Mouse (Mus musculus) lung, embryonic 14.5 days (tissue): ENCODE measurements around the gene Fuz. TPM values are rescaled to one million over a fixed set of nuclear protein-coding genes. Genes with fewer than 3 reads are reported as not detected.

ENCODE experiments used
- ATAC-seq: fragments of 200-750 bp; cut with Nextera tagmentation; 2 replicates; pipeline ENCODE4 v1.8.0; 2017; ENCODE audit warnings: mild to moderate bottlenecking, moderate TSS enrichment, moderate library complexity; ENCODE audit not compliant: insufficient read depth
- DNase-seq: peaks from one replicate; pipeline ENCODE4 v3.0.0-alpha.2; 2015
- H3K27ac ChIP-seq: fragments of 300-500 bp; sonication (generic); 2 replicates; pipeline ENCODE4 v1.5.1; 2014; ENCODE audit warnings: low read depth, mild to moderate bottlenecking, moderate library complexity
- H3K27me3 ChIP-seq: fragments of 300-500 bp; sonication (generic); 2 replicates; pipeline ENCODE4 v1.6.1; 2014; ENCODE audit warnings: low read length, control low read depth; ENCODE audit not compliant: insufficient read depth
- H3K36me3 ChIP-seq: fragments of 300-500 bp; sonication (generic); 2 replicates; pipeline ENCODE4 v1.6.1; 2014; ENCODE audit warnings: control low read depth; ENCODE audit not compliant: insufficient read depth
- H3K4me1 ChIP-seq: fragments of 300-500 bp; sonication (generic); 2 replicates; pipeline ENCODE4 v1.6.1; 2014; ENCODE audit warnings: antibody characterized with exemption, control low read depth; ENCODE audit not compliant: insufficient read depth
- H3K4me2 ChIP-seq: fragments of 300-500 bp; sonication (generic); 2 replicates; pipeline ENCODE4 v1.6.1; 2014; ENCODE audit warnings: mild to moderate bottlenecking
- H3K4me3 ChIP-seq: fragments of 300-500 bp; sonication (generic); 2 replicates; pipeline ENCODE4 v1.5.1; 2014; ENCODE audit warnings: low read depth, low read length
- H3K9ac ChIP-seq: fragments of 300-500 bp; sonication (generic); 2 replicates; pipeline ENCODE4 v1.6.1; 2014
- H3K9me3 ChIP-seq: fragments of 300-500 bp; sonication (generic); 2 replicates; pipeline ENCODE4 v1.6.1; 2016; ENCODE audit warnings: low read depth, low read length, control low read depth
- CTCF ChIP-seq: IDR thresholded peaks from 2 replicates; pipeline ENCODE4 v1.5.1; 2016; ENCODE audit warnings: antibody characterized with exemption, low read depth
- WGBS: fragments of 180-500 bp; shearing (Covaris S2); extraction: QIAGEN DNeasy Blood & Tissue Kit; methylation state at CpG from one replicate; pipeline ENCODE4 v1.1.7; 2014; 5-methylcytosine and 5-hydroxymethylcytosine counted together
- polyA plus RNA-seq: library from polyadenylated mRNA; unstranded; fragments of >200 nt; fragmentation: Nextera tagmentation; extraction: Ambion mirVana; gene quantifications from 2 replicates; pipeline ENCODE4 v1.2.1, GENCODE M21; 2014

Fuz gene
- polyA plus RNA-seq, 1 experiment from 2014 or later, result 19.1 TPM

GRCm38 (mm10) chr7:44891611-44892010, 4.3 kb upstream of the Fuz start:
- H3K9me3 ChIP-seq, result no peaks in the 10 kb centered on the region
- TF ChIP-seq CTCF, result no peak
- H3K4me2 ChIP-seq, result peak overlapping the region; percentile 83
- H3K27me3 ChIP-seq, result no peaks in the 10 kb centered on the region
- ATAC-seq, result no peak
- H3K36me3 ChIP-seq, result peaks cover 27% of the 10 kb centered on the region
- peak overlapping the region; percentile 82 for H3K4me3 ChIP-seq
- H3K9ac ChIP-seq, result peak overlapping the region; percentile 86
- 12% methylated on average over 6 of the region's 6 CpGs for WGBS
- H3K27ac ChIP-seq, result peak overlapping the region; percentile 93; the same call in 1 of the 2 replicates
- peaks cover 19% of the 10 kb centered on the region for H3K4me1 ChIP-seq
- DNase-seq, result no peak

- peak; percentile 78 for ATAC-seq
Measured at GRCm38 (mm10) chr7:44892276-44892921, 3.5 kb upstream of the Fuz start, which contains the start of gene Med25. Gene Med25, minus strand, starts transcription at chr7:44892712.

GRCm38 (mm10) chr7:44893197-44893596, 2.7 kb upstream of the Fuz start:
- H3K27ac ChIP-seq, result peak overlapping the region; percentile 93
- no peak for ATAC-seq
- H3K36me3 ChIP-seq, result peaks cover 17% of the 10 kb centered on the region
- no peak for TF ChIP-seq CTCF
- peaks cover 22% of the 10 kb centered on the region for H3K4me1 ChIP-seq
- DNase-seq, result peak; percentile 66
- 7% methylated on average over 8 of the region's 8 CpGs for WGBS
- no peak overlapping the region; the same call in 1 of the 2 replicates for H3K9ac ChIP-seq
- no peaks in the 10 kb centered on the region for H3K9me3 ChIP-seq
- no peaks in the 10 kb centered on the region for H3K27me3 ChIP-seq
- peak overlapping the region; percentile 82 for H3K4me3 ChIP-seq
- peak overlapping the region; percentile 83 for H3K4me2 ChIP-seq

More at GRCm38 (mm10) chr7:44892276-44892921, 3.5 kb upstream of the Fuz start, which contains the start of gene Med25:
- H3K27ac ChIP-seq, result peak within 1 kb of the TSS; percentile 93
- TF ChIP-seq CTCF, result no peak
- H3K27me3 ChIP-seq, result no peaks in the 10 kb centered on the region
- peak within 1 kb of the TSS; percentile 83 for H3K4me2 ChIP-seq
- under 1% methylated on average over 55 of the region's 56 CpGs for WGBS
- no peaks in the 10 kb centered on the region for H3K9me3 ChIP-seq
- H3K9ac ChIP-seq, result peak within 1 kb of the TSS; percentile 86
- peaks cover 22% of the 10 kb centered on the region for H3K4me1 ChIP-seq
- peaks cover 20% of the 10 kb centered on the region for H3K36me3 ChIP-seq
- peak within 1 kb of the TSS; percentile 82 for H3K4me3 ChIP-seq
- peak; percentile 99 for DNase-seq

DNA sequence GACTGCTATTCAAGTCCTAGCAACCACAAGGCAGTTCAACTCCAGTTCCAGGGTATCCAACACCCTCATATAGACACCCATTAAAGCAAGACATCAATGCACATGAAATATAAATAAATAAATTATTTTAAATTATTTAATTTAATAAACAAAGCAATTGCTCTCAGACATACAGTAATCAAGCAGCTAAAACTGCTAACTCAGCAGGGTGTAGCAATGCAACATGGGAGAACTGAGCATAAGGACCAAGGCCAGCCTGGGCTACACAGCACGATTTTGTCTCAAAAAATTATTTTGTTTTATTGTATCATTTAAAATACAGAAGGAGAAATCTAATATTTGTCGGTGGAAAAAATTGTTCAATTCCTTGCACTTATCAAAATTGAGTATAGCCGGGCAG, 1.7 kb upstream of the Fuz start:
- peak overlapping the region; percentile 93; the same call in 1 of the 2 replicates for H3K27ac ChIP-seq
- WGBS, result 84% methylated on average over 3 of the region's 3 CpGs
- H3K9ac ChIP-seq, result no peak overlapping the region
- ATAC-seq (no peak), DNase-seq (no peak)
- H3K27me3 ChIP-seq, result no peaks in the 10 kb centered on the region
- no peak for TF ChIP-seq CTCF
- peaks cover 14% of the 10 kb centered on the region for H3K36me3 ChIP-seq
- no peaks in the 10 kb centered on the region for H3K9me3 ChIP-seq
- no peak overlapping the region for H3K4me2 ChIP-seq
- no peak overlapping the region for H3K4me3 ChIP-seq
- H3K4me1 ChIP-seq, result peaks cover 22% of the 10 kb centered on the region

DNA sequence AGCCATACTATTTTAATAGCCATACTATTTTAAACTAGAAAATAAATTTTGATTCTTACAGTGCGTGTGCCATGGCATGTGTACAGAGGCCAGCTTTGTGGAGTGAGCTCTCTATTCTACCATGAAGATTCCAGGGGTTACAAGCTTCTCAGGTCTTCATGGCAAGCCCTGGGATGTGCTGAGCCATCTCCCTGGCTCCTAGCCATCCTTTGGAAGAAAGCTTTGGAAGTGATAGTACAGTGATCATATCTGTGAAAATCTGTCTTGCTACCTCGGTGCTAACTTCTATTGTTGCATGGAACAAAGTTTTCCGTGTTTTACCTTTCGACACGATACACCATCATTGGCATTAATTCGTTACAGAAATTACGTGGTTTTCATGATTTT, 680 bp upstream of the Fuz start:
- no peak for TF ChIP-seq CTCF
- Histone ChIP-seq H3K4me3 (peak overlapping the region; percentile 68), H3K27me3 (no peaks in the 10 kb centered on the region), H3K4me1 (peaks cover 22% of the 10 kb centered on the region), H3K27ac (peak overlapping the region; percentile 87; the same call in 1 of the 2 replicates), H3K9ac (no peak overlapping the region), H3K36me3 (peaks cover 17% of the 10 kb centered on the region), H3K4me2 (peak overlapping the region; percentile 69), H3K9me3 (no peaks in the 10 kb centered on the region)
- DNase-seq, result no peak
- 65% methylated on average over 7 of the region's 7 CpGs for WGBS
- ATAC-seq, result no peak

GRCm38 (mm10) chr7:44896499-44896898, 620 bp downstream of the Fuz start:
- peak overlapping the region; percentile 68 for H3K4me3 ChIP-seq
- H3K36me3 ChIP-seq, result peaks cover 25% of the 10 kb centered on the region
- TF ChIP-seq CTCF, result no peak
- ATAC-seq, result no peak
- no peaks in the 10 kb centered on the region for H3K27me3 ChIP-seq
- H3K27ac ChIP-seq, result peak overlapping the region; percentile 87
- DNase-seq, result peak; percentile 26
- peak overlapping the region; percentile 69 for H3K4me2 ChIP-seq
- WGBS, result 26% methylated on average over 10 of the region's 10 CpGs
- H3K9ac ChIP-seq, result peak overlapping the region; percentile 75
- H3K9me3 ChIP-seq, result no peaks in the 10 kb centered on the region
- peaks cover 19% of the 10 kb centered on the region for H3K4me1 ChIP-seq

DNA sequence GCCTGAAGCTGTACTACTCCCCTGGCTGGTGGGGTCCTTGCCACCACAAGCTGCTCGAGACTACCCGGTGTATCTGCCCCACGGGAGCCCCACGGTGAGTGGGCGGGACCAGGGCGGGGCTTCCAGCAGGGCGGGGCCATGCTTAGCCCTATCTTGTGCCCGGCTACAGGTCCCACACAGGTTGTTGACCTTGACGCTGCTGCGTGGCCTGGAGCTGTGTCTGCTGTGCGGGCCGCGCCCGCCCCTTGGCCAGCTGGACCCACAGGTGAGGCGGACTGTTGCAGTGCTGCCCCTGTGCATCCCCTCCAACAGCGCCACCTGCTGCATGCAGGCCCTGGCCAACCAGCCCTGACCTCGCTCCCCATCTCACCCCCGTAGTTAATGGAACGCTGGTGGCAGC, 2.7 kb downstream of the Fuz start:
- Histone ChIP-seq H3K4me1 (peaks cover 12% of the 10 kb centered on the region), H3K27me3 (no peaks in the 10 kb centered on the region), H3K27ac (no peak overlapping the region), H3K4me3 (no peak overlapping the region), H3K9ac (no peak overlapping the region), H3K4me2 (0 out of 2 replicates have a peak overlapping the region, but pooled peaks have one; percentile 12), H3K36me3 (peaks cover 45% of the 10 kb centered on the region), H3K9me3 (no peaks in the 10 kb centered on the region)
- peak; percentile 11 for DNase-seq
- no peak for ATAC-seq
- 34% methylated on average over 19 of the region's 19 CpGs for WGBS
- TF ChIP-seq CTCF, result peak; percentile 60
